Mouse (Mus musculus) thymus, adult 2 months (tissue): ENCODE measurements at regions not wholly inside any gene's neighbourhood (a gene's known extent, or its start where the extent isn't known, plus 50 kb on each side); places are given as distances from the start of the nearest gene placed in this dataset.

Source experiments
- CTCF ChIP-seq: fragments of 200-500 bp; IDR thresholded peaks from 2 replicates; pipeline ENCODE4 v1.5.1; 2012; ENCODE audit warnings: mild to moderate bottlenecking, control low read depth, low read length, moderate library complexity, borderline replicate concordance; ENCODE audit not compliant: control insufficient read depth, poor library complexity, insufficient read depth; ENCODE audit errors: extremely low read depth
- POLR2A ChIP-seq: fragments of 200-500 bp; IDR thresholded peaks from 2 replicates; pipeline ENCODE4 v1.6.1; 2012; ENCODE audit warnings: mild to moderate bottlenecking, low read length, control low read depth, moderate library complexity; ENCODE audit not compliant: control insufficient read depth, poor library complexity, insufficient read depth; ENCODE audit errors: extremely low read depth

GRCm38 (mm10) chr13:116707621-116708455 lies 317.5 kb downstream of the Parp8 start:
- TF ChIP-seq POLR2A: no peak
- no peak for TF ChIP-seq CTCF
